Mouse (Mus musculus) left cerebral cortex, adult 2 months (tissue): ENCODE results near the gene Nfia. TPM values are rescaled to one million over a fixed set of nuclear protein-coding genes. Genes with fewer than 3 reads are reported as not detected.

Experiments
- DNase-seq, 2 experiments: peaks; one replicate each; pipeline ENCODE4 v3.0.0; 2021 to 2022; ENCODE audit warnings: low spot score in 2 of 2, mixed read lengths in 1 of 2; ENCODE audit errors: extremely low spot score in 1 of 2
- H3K27ac ChIP-seq: fragments of 200-600 bp; 2 replicates; pipeline ENCODE4 v1.8.1; 2022
- H3K4me3 ChIP-seq: fragments of 200-600 bp; 2 replicates; pipeline ENCODE4 v1.8.1; 2022
- CTCF ChIP-seq: fragments of 200-600 bp; IDR thresholded peaks from 2 replicates; pipeline ENCODE4 v1.8.1; 2022; ENCODE audit warnings: antibody characterized with exemption, mild to moderate bottlenecking, moderate library complexity
- intact Hi-C: fragments of 180-260 bp; cut with DNase I; formaldehyde crosslinking; loops from one replicate; pipeline ENCODE4 v1.15.1; 2025
- total RNA-seq, 2 experiments: library from RNA; stranded (reverse); gene quantifications; 2 replicates each; pipeline ENCODE4 v1.2.3; 2021

The Nfia gene
- total RNA-seq, 2 experiments from 2014 or later: 58.1 to 62.5 TPM

- no peak for TF ChIP-seq CTCF
- intact Hi-C loops: no loop called here
- no peak overlapping the region for H3K4me3 ChIP-seq
- no peak overlapping the region for H3K27ac ChIP-seq
- DNase-seq: no peak
These were observed 5.5 kb upstream of the Nfia start for GRCm38 (mm10) chr4:97767025-97767424.

DNA sequence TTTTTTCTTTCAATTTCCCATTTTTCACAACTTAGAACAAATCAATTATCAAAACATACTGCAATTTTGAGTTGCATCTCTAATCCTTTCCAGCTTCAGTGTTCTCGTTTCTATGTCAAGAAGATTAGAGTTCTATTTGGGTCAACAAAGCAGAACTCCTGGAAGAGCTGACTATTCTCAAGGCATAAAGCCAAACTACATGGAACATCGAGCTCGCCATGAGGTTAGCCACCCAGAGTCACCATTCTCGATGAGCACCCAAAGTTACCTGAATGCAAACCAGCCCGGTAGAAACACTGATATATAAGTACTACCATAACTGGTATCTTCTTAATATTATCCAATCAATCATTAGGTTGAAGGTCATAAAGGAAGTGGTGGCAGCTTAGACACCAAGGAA lies 5.0 kb upstream of the Nfia start:
- Histone ChIP-seq H3K4me3 (no peak overlapping the region), H3K27ac (no peak overlapping the region)
- intact Hi-C loops: no loop called here
- no peak for DNase-seq
- no peak for TF ChIP-seq CTCF

GRCm38 (mm10) chr4:97769861-97770260 lies 2.7 kb upstream of the Nfia start:
- no peak for TF ChIP-seq CTCF
- H3K4me3 ChIP-seq: no peak overlapping the region
- no peak for DNase-seq
- no peak overlapping the region for H3K27ac ChIP-seq
- intact Hi-C loops: loop anchor here (5.0 to 10.0 kb wide), 2 partner anchors 185 to 552 kb away; no protein-coding TSS in a partner anchor

- H3K4me3 ChIP-seq: peak overlapping the region; percentile 59
- intact Hi-C loops: loop anchor here (5.0 to 10.0 kb wide), 2 partner anchors 187 to 551 kb away; no protein-coding TSS in a partner anchor
- no peak for DNase-seq
- no peak for TF ChIP-seq CTCF
- peak overlapping the region; percentile 88 for H3K27ac ChIP-seq
These were observed 1.1 kb upstream of the Nfia start for GRCm38 (mm10) chr4:97771426-97771825.

GRCm38 (mm10) chr4:97772084-97772484 lies 450 bp upstream of the Nfia start:
- TF ChIP-seq CTCF: no peak
- intact Hi-C loops: loop anchor here (2.0 to 10.0 kb wide), 3 partner anchors 13 to 550 kb away; no protein-coding TSS in a partner anchor
- H3K4me3 ChIP-seq: peak overlapping the region; percentile 59
- peak; percentile 95 for DNase-seq
- H3K27ac ChIP-seq: peak overlapping the region; percentile 88

DNA sequence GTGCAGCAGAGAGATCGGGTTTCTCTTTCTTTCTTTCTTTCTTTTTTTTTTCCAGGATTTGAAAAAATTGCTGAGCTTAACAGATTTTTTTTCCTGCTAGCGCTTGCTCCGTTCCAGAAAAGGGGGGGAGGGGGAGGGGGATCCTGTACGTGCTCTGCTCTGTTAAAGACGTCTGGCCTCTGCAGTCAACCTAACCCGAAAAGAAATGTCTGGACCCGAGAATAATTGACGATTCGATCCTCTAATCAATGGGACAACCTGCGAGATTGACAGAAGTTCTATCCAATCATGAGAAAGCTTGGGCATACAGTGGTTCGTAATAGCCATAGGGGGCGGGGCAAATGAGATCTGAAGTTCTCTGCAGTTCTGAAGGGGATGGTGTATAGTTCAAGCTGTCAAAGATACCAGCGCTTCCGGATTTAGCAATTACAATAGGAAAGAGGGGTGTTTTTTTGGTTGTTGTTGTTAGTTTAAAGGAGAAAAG lies 618 bp downstream of the Nfia start:
- intact Hi-C loops: loop anchor here (2.0 to 10.0 kb wide), 3 partner anchors 14 to 549 kb away; no protein-coding TSS in a partner anchor
- H3K4me3 ChIP-seq: peak overlapping the region; percentile 59
- peak overlapping the region; percentile 88 for H3K27ac ChIP-seq
- TF ChIP-seq CTCF: no peak
- DNase-seq: peak; percentile 78 to 90

DNA sequence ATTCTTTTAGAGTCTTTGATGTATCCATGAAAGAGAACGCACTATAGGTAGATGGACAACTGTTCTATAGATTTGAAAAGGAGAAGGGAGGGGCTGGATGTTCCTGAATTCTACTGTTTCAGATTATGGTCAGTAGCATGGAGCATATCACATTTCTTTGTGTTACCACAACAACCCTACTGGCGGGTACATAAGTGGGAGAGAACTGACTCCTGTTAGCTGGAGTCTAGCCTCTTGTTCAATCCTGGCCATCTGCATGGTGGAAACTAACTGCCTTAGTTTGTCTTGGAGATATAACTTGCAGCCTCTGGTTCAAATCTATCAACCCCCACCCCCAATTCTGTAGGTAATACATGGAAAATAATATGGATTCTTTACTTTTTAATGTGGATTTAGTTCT lies 1.3 kb downstream of the Nfia start:
- intact Hi-C loops: loop anchor here (2.0 to 10.0 kb wide), 3 partner anchors 15 to 549 kb away; no protein-coding TSS in a partner anchor
- peak overlapping the region; percentile 45; the same call in 1 of the 2 replicates for H3K27ac ChIP-seq
- no peak overlapping the region; the same call in 1 of the 2 replicates for H3K4me3 ChIP-seq
- TF ChIP-seq CTCF: no peak
- DNase-seq: no peak

- TF ChIP-seq CTCF: no peak
- Histone ChIP-seq H3K4me3 (peak overlapping the region; percentile 34), H3K27ac (peak overlapping the region; percentile 50)
- intact Hi-C loops: loop anchor here (5.0 to 10.0 kb wide), 2 partner anchors 190 to 548 kb away; no protein-coding TSS in a partner anchor
- no peak for DNase-seq
These were observed 2.0 kb downstream of the Nfia start for GRCm38 (mm10) chr4:97774446-97774950.

DNA sequence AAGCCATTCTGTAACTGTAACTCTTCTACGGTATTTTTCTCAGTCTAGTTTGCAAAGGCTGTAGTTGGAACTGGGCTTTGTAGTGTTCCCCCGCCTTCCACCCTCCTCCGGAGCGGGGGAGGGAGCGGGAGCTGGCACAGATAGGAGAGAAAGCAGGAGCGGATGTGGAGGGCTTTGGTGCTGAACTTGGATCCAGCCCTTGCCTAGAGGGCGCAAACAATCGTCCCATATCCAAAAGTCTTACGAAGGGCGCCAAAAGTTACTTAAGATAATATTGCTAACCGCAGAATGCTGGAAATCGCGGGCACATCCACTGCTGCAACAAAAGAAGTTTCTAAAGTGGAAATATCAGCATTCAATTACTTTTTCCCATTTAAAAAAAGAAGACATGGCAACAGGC lies 2.5 kb downstream of the Nfia start:
- intact Hi-C loops: loop anchor here (5.0 to 10.0 kb wide), 3 partner anchors 190 to 467 kb away; no protein-coding TSS in a partner anchor
- peak overlapping the region; percentile 64 for H3K27ac ChIP-seq
- peak overlapping the region; percentile 34 for H3K4me3 ChIP-seq
- peak; percentile 4 for TF ChIP-seq CTCF
- DNase-seq: peak; percentile 44 to 64

DNA sequence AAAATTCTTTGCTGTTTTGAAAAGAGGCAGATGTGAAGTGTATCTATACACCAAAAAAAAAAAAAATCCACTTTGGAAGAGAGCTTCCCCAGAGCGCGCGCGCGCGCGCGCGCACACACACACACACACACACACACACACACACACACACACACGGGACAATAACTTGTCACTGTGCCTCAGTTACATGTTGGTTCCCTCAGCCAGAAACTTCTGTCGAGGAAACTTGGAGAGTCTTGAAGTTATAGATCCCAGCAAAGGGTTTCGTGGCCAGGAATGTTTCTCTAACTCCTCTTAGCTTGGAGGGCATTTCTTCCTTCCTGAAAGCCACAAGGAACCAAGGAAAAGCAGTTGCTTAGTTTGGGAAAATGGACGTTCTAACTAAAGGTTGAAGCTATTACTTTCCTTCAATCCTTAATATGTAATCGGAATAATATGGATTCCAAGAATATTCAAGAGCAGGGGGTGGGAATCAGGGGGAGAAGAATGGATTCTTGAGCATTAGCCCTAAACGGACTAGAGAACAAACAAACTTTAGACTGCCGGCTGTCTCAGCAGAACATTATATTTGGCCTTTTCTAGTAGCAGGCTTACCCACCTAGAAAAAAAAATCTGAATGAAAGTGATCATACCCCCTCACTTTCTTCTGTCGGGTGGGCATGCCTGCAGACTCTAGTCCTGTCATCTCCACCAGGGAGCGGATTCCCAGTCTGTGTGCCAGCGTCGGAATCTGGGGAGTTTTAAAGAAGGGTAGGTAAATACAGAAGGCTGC lies 3.1 kb downstream of the Nfia start:
- intact Hi-C loops: loop anchor here (2.0 to 10.0 kb wide), 4 partner anchors 133 to 467 kb away; no protein-coding TSS in a partner anchor
- DNase-seq: no peak
- peak overlapping the region; percentile 15; the same call in 1 of the 2 replicates for H3K4me3 ChIP-seq

GRCm38 (mm10) chr4:97776388-97777080 lies 4.0 kb downstream of the Nfia start:
- peak overlapping the region; percentile 88 for H3K27ac ChIP-seq
- H3K4me3 ChIP-seq: peak overlapping the region; percentile 81
- DNase-seq: no peak
- intact Hi-C loops: loop anchor here (2.0 to 10.0 kb wide), 4 partner anchors 132 to 466 kb away; no protein-coding TSS in a partner anchor
- no peak for TF ChIP-seq CTCF

More for the DNA sequence above, 3.1 kb downstream of the Nfia start:
- no peak; the same call in 1 of the 2 replicates for TF ChIP-seq CTCF
- peak overlapping the region; percentile 64 for H3K27ac ChIP-seq
